Mouse (Mus musculus) bone marrow macrophage, adult 2 months (primary cell): Measurements from ENCODE around the gene Padi2.

Experiments
- CTCF ChIP-seq: IDR thresholded peaks from 2 replicates; pipeline ENCODE4 v1.5.1; 2012; ENCODE audit warnings: low read depth, mild to moderate bottlenecking, low read length, moderate library complexity
- POLR2A ChIP-seq: IDR thresholded peaks from 2 replicates; pipeline ENCODE4 v1.6.1; 2012; ENCODE audit warnings: mild to moderate bottlenecking, low read depth, low read length, borderline replicate concordance

GRCm38 (mm10) chr4:140868484-140869190, 37.5 kb upstream of the Padi2 start:
- TF ChIP-seq CTCF (no peak), POLR2A (no peak)
